Mouse (Mus musculus): ENCODE results near the gene C4b.
"Not testable (repeated sequence)": the region's sequence is repeated elsewhere in the genome, so short reads cannot be mapped to it uniquely, and the experiment has no call there.

GRCm38 (mm10) chr17:34706476-34706875 is 37.2 kb downstream of the C4b start:
- TF ChIP-seq EP300 (IDR thresholded peaks at IDR 0.05; ENCODE audit: insufficient read depth, low read depth, low read length); POLR2A (IDR thresholded peaks at IDR 0.05; ENCODE audit: insufficient read depth, low read depth, low read length); CTCF (IDR thresholded peaks at IDR 0.05): not testable (repeated sequence)
